Mouse (Mus musculus): Measurements from ENCODE around the gene Mydgf. TPM values are rescaled to one million over a fixed set of nuclear protein-coding genes. Genes with fewer than 3 reads are reported as not detected.

Gene Mydgf
- total and polyA plus RNA-seq, 2 experiments from 2014 or later = 58.1 to 86.9 TPM

GRCm38 (mm10) chr17:56194765-56195164, 11.0 kb upstream of the Mydgf start:
- Histone ChIP-seq H3K27me3 (ENCODE audit: insufficient read depth, low read length) (no peaks in the 10 kb centered on the region), H3K9me3 (ENCODE audit: low read length) (no peaks in the 10 kb centered on the region), H3K4me2 (ENCODE audit: low read depth, low read length) (no peak overlapping the region), H3K27ac (no peak overlapping the region), H3K9ac (replicated peaks; ENCODE audit: low read length) (no peak overlapping the region), H3K36me3 (ENCODE audit: insufficient read depth, low read length) (peaks cover 74% of the 10 kb centered on the region), H3K4me1 (ENCODE audit: insufficient read depth, low read length) (no peaks in the 10 kb centered on the region), H3K4me3 (ENCODE audit: low read length) (no peak overlapping the region)
- no peak for TF ChIP-seq CTCF (IDR thresholded peaks at IDR 0.05; ENCODE audit: low read depth)
- no peak for DNase-seq (ENCODE audit: low spot score)
- ATAC-seq = no peak
- 90% methylated on average over 13 of the region's 13 CpGs for WGBS

DNA sequence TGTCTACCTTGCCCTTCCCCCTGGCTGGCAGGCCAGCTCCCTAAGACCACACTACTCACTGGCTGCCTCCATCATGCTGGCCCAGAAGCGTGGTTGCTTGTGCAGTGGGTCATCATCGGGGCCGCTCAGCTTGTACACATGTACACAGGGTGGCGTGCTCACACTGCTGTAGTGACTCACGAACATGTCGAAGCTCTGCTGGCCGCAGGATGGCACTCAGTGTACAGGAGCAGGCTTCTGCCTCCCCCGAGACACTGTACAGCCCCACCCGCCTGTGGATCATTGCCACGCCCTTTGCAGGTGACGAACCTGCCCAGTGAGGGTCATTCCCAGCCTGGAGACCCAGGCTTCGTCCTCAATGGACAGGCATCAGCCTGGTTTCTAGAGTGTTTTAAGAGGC, 10.6 kb upstream of the Mydgf start:
- Histone ChIP-seq H3K4me3 (ENCODE audit: low read length) (no peak overlapping the region), H3K4me2 (ENCODE audit: low read depth, low read length) (no peak overlapping the region), H3K27me3 (ENCODE audit: insufficient read depth, low read length) (no peaks in the 10 kb centered on the region), H3K36me3 (ENCODE audit: insufficient read depth, low read length) (peaks cover 75% of the 10 kb centered on the region), H3K9ac (replicated peaks; ENCODE audit: low read length) (no peak overlapping the region), H3K9me3 (ENCODE audit: low read length) (no peaks in the 10 kb centered on the region), H3K27ac (no peak overlapping the region), H3K4me1 (ENCODE audit: insufficient read depth, low read length) (no peaks in the 10 kb centered on the region)
- ATAC-seq (no peak), DNase-seq (ENCODE audit: low spot score) (no peak)
- WGBS = 90% methylated on average over 12 of the region's 12 CpGs
- no peak for TF ChIP-seq CTCF (IDR thresholded peaks at IDR 0.05; ENCODE audit: low read depth)

GRCm38 (mm10) chr17:56191266-56191665, 7.5 kb upstream of the Mydgf start:
- Histone ChIP-seq H3K9ac (replicated peaks; ENCODE audit: low read length) (no peak overlapping the region), H3K9me3 (ENCODE audit: low read length) (no peaks in the 10 kb centered on the region), H3K27me3 (ENCODE audit: insufficient read depth, low read length) (no peaks in the 10 kb centered on the region), H3K4me1 (ENCODE audit: insufficient read depth, low read length) (no peaks in the 10 kb centered on the region), H3K4me2 (ENCODE audit: low read depth, low read length) (no peak overlapping the region), H3K27ac (no peak overlapping the region), H3K4me3 (ENCODE audit: low read length) (no peak overlapping the region), H3K36me3 (ENCODE audit: insufficient read depth, low read length) (peaks cover 67% of the 10 kb centered on the region)
- ATAC-seq (no peak), DNase-seq (ENCODE audit: low spot score) (no peak)
- WGBS = 70% methylated on average over 6 of the region's 6 CpGs
- TF ChIP-seq CTCF (IDR thresholded peaks at IDR 0.05; ENCODE audit: low read depth) = no peak

DNA sequence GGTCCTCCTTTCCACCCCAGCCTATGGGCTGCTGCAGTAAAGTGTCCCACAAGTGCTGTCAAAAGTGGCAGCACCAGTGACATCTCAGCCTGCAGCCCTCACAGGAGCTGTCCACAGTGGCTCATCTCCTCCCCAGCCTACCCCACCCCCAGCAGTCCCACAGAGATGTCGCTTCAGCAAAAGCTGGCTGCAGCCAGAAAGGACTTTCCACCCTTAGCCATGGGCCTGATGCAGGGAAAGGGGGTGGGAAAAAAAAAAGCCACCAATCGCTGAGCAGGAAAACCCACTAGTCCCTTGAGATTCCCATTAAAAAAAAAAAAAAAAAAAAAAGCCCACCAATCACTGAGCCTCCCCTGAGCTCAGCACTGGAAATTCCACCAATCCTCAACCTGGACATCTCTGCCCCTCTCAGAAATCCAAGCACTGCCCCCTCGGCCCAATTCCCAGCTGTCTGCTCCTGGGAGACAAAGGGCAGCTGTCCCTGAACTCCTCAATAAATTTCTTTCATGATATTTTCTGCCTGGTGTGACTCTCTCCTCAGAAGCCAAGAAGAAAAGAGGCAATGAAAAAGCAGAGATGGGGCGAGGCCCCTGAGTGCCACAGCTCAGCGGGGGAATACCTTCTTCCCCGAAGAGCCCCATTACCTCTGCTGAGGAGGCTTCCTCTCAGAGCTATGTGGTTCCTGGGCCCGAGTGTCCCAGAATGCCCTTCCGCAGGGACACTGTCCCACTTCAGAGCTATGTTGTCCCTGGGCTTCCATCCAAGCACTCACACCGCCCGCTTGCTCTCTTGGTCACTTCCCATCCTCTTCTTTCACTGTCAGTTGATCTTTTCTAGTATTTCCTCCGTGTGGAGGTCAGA, 1.8 kb upstream of the Mydgf start:
- H3K27me3 ChIP-seq (ENCODE audit: insufficient read depth, low read length) = no peaks in the 10 kb centered on the region
- H3K9me3 ChIP-seq (ENCODE audit: low read length) = no peaks in the 10 kb centered on the region
- no peak overlapping the region for H3K4me3 ChIP-seq (ENCODE audit: low read length)
- 22% methylated on average over 11 of the region's 11 CpGs for WGBS
- DNase-seq (ENCODE audit: low spot score) = peak; percentile 70
- no peak for TF ChIP-seq CTCF (IDR thresholded peaks at IDR 0.05; ENCODE audit: low read depth)
- H3K4me2 ChIP-seq (ENCODE audit: low read depth, low read length) = no peak overlapping the region
- peaks cover 7% of the 10 kb centered on the region for H3K4me1 ChIP-seq (ENCODE audit: insufficient read depth, low read length)
- peak; percentile 59 for ATAC-seq
- H3K36me3 ChIP-seq (ENCODE audit: insufficient read depth, low read length) = peaks cover 37% of the 10 kb centered on the region
- peak overlapping the region; percentile 72; the same call in 1 of the 2 replicates for H3K27ac ChIP-seq
- H3K9ac ChIP-seq (replicated peaks; ENCODE audit: low read length) = no peak overlapping the region

DNA sequence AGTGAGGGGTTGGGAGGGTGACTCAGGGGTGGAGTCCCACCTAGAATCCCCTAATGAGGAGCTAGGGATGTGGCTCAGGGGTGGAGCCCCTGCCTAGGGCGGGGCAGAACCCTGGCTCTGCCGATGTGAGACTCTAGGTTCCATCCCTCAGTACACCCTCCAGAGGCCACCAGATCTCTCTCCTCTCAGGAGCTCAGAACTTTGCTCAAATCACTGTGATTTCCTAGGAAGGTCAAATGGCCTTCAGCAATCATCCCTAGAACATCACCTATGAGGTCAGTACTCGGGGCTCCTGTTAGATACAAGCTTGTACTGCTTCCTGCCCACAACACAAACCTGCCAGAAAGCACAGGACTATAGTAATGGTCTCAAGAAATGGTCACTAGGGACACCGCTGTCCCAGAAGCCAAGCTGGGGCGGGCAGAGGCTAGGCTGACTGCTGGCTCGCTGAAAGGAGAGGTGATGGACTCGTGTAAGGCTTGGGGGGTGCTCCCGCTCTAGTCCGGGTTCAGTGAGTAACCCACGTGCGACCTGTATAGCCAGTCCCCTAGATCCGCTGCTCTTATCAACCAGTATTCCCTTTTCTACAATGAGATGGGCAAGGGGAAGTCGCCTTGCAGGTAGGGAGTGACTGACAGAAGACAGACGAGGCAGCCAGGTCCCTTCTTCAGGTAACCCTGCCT, 604 bp downstream of the Mydgf start:
- Histone ChIP-seq H3K4me3 (ENCODE audit: low read length) (peak overlapping the region; percentile 79), H3K4me2 (ENCODE audit: low read depth, low read length) (peak overlapping the region; percentile 84), H3K27ac (peak overlapping the region; percentile 77), H3K9ac (replicated peaks; ENCODE audit: low read length) (peak overlapping the region; percentile 76), H3K4me1 (ENCODE audit: insufficient read depth, low read length) (peaks cover 7% of the 10 kb centered on the region), H3K9me3 (ENCODE audit: low read length) (no peaks in the 10 kb centered on the region), H3K36me3 (ENCODE audit: insufficient read depth, low read length) (peaks cover 36% of the 10 kb centered on the region), H3K27me3 (ENCODE audit: insufficient read depth, low read length) (no peaks in the 10 kb centered on the region)
- WGBS = 2% methylated on average over 14 of the region's 14 CpGs
- no peak for TF ChIP-seq CTCF (IDR thresholded peaks at IDR 0.05; ENCODE audit: low read depth)
- DNase-seq (ENCODE audit: low spot score) = no peak
- ATAC-seq = peak; percentile 30

DNA sequence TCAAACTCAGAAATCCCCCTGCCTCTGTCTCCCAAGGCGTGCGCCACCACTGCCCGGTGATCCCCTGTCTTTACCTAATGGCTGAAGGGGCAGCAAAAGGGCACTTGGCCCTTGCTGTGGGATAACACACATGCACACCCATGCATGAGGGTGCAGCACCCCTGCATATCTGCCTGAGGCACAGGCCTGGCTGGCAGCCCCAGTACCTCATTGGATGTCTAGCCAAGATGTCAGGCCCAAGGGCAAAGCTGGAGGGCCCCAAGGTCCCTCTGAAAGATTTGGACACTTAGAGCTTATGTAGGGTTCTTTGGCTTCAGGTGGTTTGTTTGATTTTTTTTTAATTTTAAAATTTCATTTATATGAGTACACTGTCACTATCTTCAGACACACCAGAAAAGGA, 8.3 kb downstream of the Mydgf start:
- Histone ChIP-seq H3K9ac (replicated peaks; ENCODE audit: low read length) (no peak overlapping the region), H3K36me3 (ENCODE audit: insufficient read depth, low read length) (peaks cover 36% of the 10 kb centered on the region)

More for the DNA sequence above, 8.3 kb downstream of the Mydgf start:
- ATAC-seq (no peak), DNase-seq (ENCODE audit: low spot score) (no peak)
- H3K9me3 ChIP-seq (ENCODE audit: low read length) = no peaks in the 10 kb centered on the region
- no peaks in the 10 kb centered on the region for H3K27me3 ChIP-seq (ENCODE audit: insufficient read depth, low read length)
- TF ChIP-seq CTCF (IDR thresholded peaks at IDR 0.05; ENCODE audit: low read depth) = no peak
- no peak overlapping the region for H3K27ac ChIP-seq
- no peak overlapping the region for H3K4me3 ChIP-seq (ENCODE audit: low read length)
- WGBS = 95% methylated on average over 3 of the region's 3 CpGs
- no peak overlapping the region for H3K4me2 ChIP-seq (ENCODE audit: low read depth, low read length)
- H3K4me1 ChIP-seq (ENCODE audit: insufficient read depth, low read length) = no peaks in the 10 kb centered on the region

All from hindbrain, postnatal 0 days (tissue).